Mouse (Mus musculus) thymus, adult 2 months (tissue): Measurements from ENCODE around the gene Phldb3.

Source experiments
- CTCF ChIP-seq: fragments of 200-500 bp; IDR thresholded peaks from 2 replicates; pipeline ENCODE4 v1.5.1; 2012; ENCODE audit warnings: mild to moderate bottlenecking, control low read depth, low read length, moderate library complexity, borderline replicate concordance; ENCODE audit not compliant: control insufficient read depth, poor library complexity, insufficient read depth; ENCODE audit errors: extremely low read depth
- POLR2A ChIP-seq: fragments of 200-500 bp; IDR thresholded peaks from 2 replicates; pipeline ENCODE4 v1.6.1; 2012; ENCODE audit warnings: mild to moderate bottlenecking, low read length, control low read depth, moderate library complexity; ENCODE audit not compliant: control insufficient read depth, poor library complexity, insufficient read depth; ENCODE audit errors: extremely low read depth

GRCm38 (mm10) chr7:24622967-24623366 lies 12.4 kb downstream of the Phldb3 start:
- TF ChIP-seq CTCF (no peak), POLR2A (no peak)
